Mouse (Mus musculus) midbrain, embryonic 10.5 days (tissue): ENCODE measurements around the gene Rrm2. TPM values are rescaled to one million over a fixed set of nuclear protein-coding genes. Genes with fewer than 3 reads are reported as not detected.
A peak's percentile ranks its signal among the peaks of the same experiment; 100 is the strongest.
"Not testable (repeated sequence)": the region's sequence is repeated elsewhere in the genome, so short reads cannot be mapped to it uniquely, and the experiment has no call there.

Source experiments
- DNase-seq: peaks from one replicate; pipeline ENCODE4 v3.0.0-alpha.2; 2017; ENCODE audit warnings: low spot score
- H3K27ac ChIP-seq: fragments of 300-500 bp; sonication (generic); replicated peaks from 2 replicates; pipeline ENCODE4 v1.5.1; 2016; ENCODE audit warnings: mild to moderate bottlenecking
- H3K27me3 ChIP-seq: fragments of 300-500 bp; sonication (generic); 2 replicates; pipeline ENCODE4 v1.6.1; 2016; ENCODE audit warnings: low read depth, mild to moderate bottlenecking; ENCODE audit not compliant: poor library complexity, severe bottlenecking
- H3K36me3 ChIP-seq: fragments of 300-500 bp; sonication (generic); 2 replicates; pipeline ENCODE4 v1.6.1; 2016; ENCODE audit warnings: mild to moderate bottlenecking, moderate library complexity
- H3K4me1 ChIP-seq: fragments of 300-500 bp; sonication (generic); 2 replicates; pipeline ENCODE4 v1.6.1; 2016
- H3K4me3 ChIP-seq: fragments of 300-500 bp; sonication (generic); 2 replicates; pipeline ENCODE4 v1.5.1; 2016; ENCODE audit warnings: mild to moderate bottlenecking, moderate library complexity
- H3K9me3 ChIP-seq: fragments of 300-500 bp; sonication (generic); replicated peaks from 2 replicates; pipeline ENCODE4 v1.6.1; 2016; ENCODE audit warnings: mild to moderate bottlenecking
- WGBS: fragments of 180-500 bp; shearing (Covaris S2); methylation state at CpG from one replicate; pipeline ENCODE4 v1.1.7; 2016; 5-methylcytosine and 5-hydroxymethylcytosine counted together
- polyA plus RNA-seq: library from polyadenylated mRNA; unstranded; fragments of >200 nt; fragmentation: Nextera tagmentation; extraction: Ambion mirVana; gene quantifications from 2 replicates; pipeline ENCODE4 v1.2.1, GENCODE M21; 2016

Gene Rrm2
- polyA plus RNA-seq, 1 experiment from 2014 or later, result 813 TPM

GRCm38 (mm10) chr12:24686696-24687346 is 21.2 kb upstream of the Rrm2 start:
- Histone ChIP-seq H3K9me3 (no peaks in the 10 kb centered on the region), H3K27me3 (peaks cover 42% of the 10 kb centered on the region), H3K27ac (no peak overlapping the region), H3K4me3 (no peak overlapping the region), H3K4me1 (peaks cover 10% of the 10 kb centered on the region), H3K36me3 (no peaks in the 10 kb centered on the region)
- WGBS, result 77% methylated on average over 11 of the region's 11 CpGs
- DNase-seq, result no peak

GRCm38 (mm10) chr12:24690351-24690750 is 17.7 kb upstream of the Rrm2 start:
- Histone ChIP-seq H3K4me1 (peaks cover 7% of the 10 kb centered on the region), H3K27me3 (0 out of 2 replicates have a peak, but pooled peaks cover 6% of the 10 kb centered on the region), H3K9me3 (no peaks in the 10 kb centered on the region), H3K4me3 (no peak overlapping the region), H3K36me3 (no peaks in the 10 kb centered on the region), H3K27ac (no peak overlapping the region)
- no peak for DNase-seq
- WGBS, result 88% methylated on average over 3 of the region's 3 CpGs

GRCm38 (mm10) chr12:24696500-24697483 is 11.2 kb upstream of the Rrm2 start:
- 0 out of 2 replicates have a peak, but pooled peaks cover 5% of the 10 kb centered on the region for H3K4me1 ChIP-seq
- no peak overlapping the region for H3K27ac ChIP-seq
- no peaks in the 10 kb centered on the region for H3K9me3 ChIP-seq
- no peaks in the 10 kb centered on the region for H3K36me3 ChIP-seq
- 47% methylated on average over 16 of the region's 16 CpGs for WGBS
- DNase-seq, result peak; percentile 87
- H3K27me3 ChIP-seq, result no peaks in the 10 kb centered on the region
- no peak overlapping the region for H3K4me3 ChIP-seq

- Histone ChIP-seq H3K27ac (no peak overlapping the region), H3K27me3 (no peaks in the 10 kb centered on the region), H3K4me1 (0 out of 2 replicates have a peak, but pooled peaks cover 5% of the 10 kb centered on the region), H3K9me3 (no peaks in the 10 kb centered on the region), H3K4me3 (no peak overlapping the region), H3K36me3 (no peaks in the 10 kb centered on the region)
- 61% methylated on average over 8 of the region's 8 CpGs for WGBS
- DNase-seq, result no peak
Observed at GRCm38 (mm10) chr12:24697484-24698204, 10.4 kb upstream of the Rrm2 start.

DNA sequence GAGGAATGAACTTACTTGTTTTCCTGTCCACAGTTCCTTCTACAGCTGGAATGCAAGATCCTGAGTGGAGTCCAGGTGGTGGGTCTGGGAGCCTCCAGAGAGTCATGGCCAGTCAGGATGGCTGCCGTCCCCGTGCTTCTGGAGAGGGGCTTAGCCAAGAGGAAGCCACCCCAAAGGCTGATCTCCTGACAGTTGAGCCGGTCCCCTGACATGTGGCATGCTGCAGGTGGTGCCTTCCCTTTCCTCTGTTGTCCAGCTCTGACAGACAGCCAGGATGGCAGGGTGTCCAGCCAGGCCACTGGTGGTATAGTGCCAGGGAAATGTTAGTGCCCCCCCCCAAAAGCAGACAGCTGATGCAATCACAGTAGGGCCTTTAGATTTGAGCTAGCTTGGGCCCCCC is 9.5 kb upstream of the Rrm2 start:
- Histone ChIP-seq H3K9me3 (no peaks in the 10 kb centered on the region), H3K27me3 (no peaks in the 10 kb centered on the region), H3K36me3 (no peaks in the 10 kb centered on the region), H3K4me1 (0 out of 2 replicates have a peak, but pooled peaks cover 5% of the 10 kb centered on the region), H3K27ac (no peak overlapping the region), H3K4me3 (no peak overlapping the region)
- no peak for DNase-seq
- 81% methylated on average over 3 of the region's 3 CpGs for WGBS

DNA sequence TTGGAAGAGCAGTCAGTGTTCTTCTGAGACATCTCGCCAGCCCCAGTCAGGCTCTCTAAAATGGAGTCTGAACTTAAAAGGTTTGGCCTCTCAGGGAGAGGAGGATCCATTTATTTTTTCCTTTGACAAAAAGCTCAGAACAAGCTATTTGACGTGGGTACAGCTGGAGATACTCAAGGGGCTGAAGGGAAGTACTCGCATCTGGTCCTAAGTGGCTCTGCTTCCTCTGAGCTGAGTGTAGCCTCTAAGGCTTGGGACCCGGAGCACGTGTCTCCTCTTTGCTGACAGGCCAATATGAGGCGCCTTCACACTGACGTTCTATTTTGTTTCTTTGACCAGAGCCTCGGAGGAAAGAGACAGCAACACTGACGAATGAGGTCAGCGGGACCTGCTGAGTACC is 8.5 kb upstream of the Rrm2 start:
- H3K27me3 ChIP-seq, result no peaks in the 10 kb centered on the region
- 86% methylated on average over 10 of the region's 10 CpGs for WGBS
- DNase-seq, result no peak

DNA sequence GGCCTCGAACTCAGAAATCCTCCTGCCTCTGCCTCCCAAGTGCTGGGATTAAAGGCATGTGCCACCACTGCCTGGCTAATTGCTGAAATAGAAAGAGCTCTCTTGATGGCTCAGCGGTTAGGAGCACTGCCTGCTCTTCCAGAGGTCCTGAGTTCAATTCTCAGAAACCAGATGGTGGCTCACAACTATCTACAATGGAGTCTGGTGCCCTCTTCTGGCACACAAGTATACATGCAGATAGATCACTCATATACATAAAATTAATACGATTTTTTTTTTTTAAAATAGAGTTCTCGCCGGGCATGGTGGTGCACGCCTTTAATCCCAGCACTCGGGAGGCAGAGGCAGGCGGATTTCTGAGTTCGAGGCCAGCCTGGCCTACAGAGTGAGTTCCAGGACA is 6.4 kb upstream of the Rrm2 start:
- H3K4me1 ChIP-seq, result peaks cover 12% of the 10 kb centered on the region
- not testable (repeated sequence) for H3K27me3 ChIP-seq, H3K9me3 ChIP-seq, H3K27ac ChIP-seq, H3K36me3 ChIP-seq, H3K4me3 ChIP-seq, DNase-seq
- WGBS, result 86% methylated on average over 9 of the region's 9 CpGs

More for the DNA sequence above, 8.5 kb upstream of the Rrm2 start:
- H3K27ac ChIP-seq, result no peak overlapping the region
- no peaks in the 10 kb centered on the region for H3K36me3 ChIP-seq
- no peaks in the 10 kb centered on the region for H3K9me3 ChIP-seq
- 0 out of 2 replicates have a peak, but pooled peaks cover 5% of the 10 kb centered on the region for H3K4me1 ChIP-seq
- H3K4me3 ChIP-seq, result no peak overlapping the region

DNA sequence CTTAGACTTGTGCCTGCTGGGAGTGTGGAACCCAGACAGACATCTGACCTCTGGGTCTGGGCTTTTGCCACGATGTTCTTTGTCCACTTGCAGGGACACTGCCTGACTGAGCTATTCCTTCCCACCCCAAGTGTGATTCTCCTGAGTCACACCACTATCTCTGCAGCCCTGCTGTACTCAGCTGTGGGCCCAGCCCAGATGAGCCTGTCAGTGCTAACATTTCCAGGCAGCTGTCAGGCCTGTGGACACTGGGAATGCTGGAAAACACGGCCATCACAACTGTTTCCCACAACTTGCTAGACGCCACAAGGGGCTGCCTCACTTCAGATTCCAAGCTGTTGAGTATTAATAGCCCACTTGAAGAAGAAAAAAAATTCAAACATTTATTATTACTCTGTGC is 5.0 kb upstream of the Rrm2 start:
- WGBS, result 89% methylated on average over 3 of the region's 3 CpGs
- H3K36me3 ChIP-seq, result no peaks in the 10 kb centered on the region
- no peaks in the 10 kb centered on the region for H3K9me3 ChIP-seq
- H3K27ac ChIP-seq, result no peak overlapping the region
- H3K4me1 ChIP-seq, result peaks cover 19% of the 10 kb centered on the region
- DNase-seq, result no peak
- no peaks in the 10 kb centered on the region for H3K27me3 ChIP-seq
- no peak overlapping the region for H3K4me3 ChIP-seq

DNA sequence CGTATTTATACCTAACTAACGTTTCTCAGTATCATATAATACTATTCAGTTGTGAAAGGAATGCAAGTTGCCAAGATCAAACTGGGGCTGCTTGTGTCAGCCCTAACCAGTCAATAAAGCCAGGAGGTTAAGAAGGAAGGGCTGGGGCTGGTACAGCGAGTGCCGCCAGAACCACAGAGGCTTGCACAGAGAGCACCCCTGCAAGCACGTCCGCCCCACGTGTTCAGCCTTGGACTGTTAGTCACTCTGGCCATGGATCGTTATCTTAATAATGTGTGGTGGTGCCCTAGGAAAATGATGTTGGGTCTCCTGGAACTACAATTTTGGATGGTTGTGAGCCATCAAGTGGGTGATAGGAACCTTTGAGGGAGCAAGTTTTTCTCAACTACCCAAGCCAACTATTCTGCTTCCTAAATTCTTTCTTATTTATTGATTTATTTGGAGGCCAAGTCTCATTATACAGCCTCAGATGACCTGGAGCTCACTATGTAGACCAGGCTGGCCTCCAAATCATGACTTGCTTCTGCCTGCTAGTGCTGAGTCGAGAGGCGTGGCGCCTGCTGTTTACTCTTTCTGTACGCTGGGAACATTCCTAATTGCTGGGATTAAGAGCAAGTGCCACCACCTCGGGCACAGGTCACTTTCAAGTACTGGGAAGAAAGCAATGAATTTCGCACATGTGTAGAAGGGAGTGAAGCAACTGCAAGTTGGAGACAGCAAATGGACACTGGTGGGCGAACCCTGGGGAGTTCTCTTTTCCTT is 2.4 kb upstream of the Rrm2 start:
- peaks cover 34% of the 10 kb centered on the region for H3K4me1 ChIP-seq
- no peaks in the 10 kb centered on the region for H3K9me3 ChIP-seq
- no peak for DNase-seq
- H3K36me3 ChIP-seq, result peaks cover 19% of the 10 kb centered on the region
- WGBS, result 88% methylated on average over 15 of the region's 15 CpGs
- no peak overlapping the region; the same call in 1 of the 2 replicates for H3K4me3 ChIP-seq
- no peak overlapping the region for H3K27ac ChIP-seq
- H3K27me3 ChIP-seq, result no peaks in the 10 kb centered on the region

GRCm38 (mm10) chr12:24706764-24707479 is 1.1 kb upstream of the Rrm2 start:
- no peaks in the 10 kb centered on the region for H3K9me3 ChIP-seq
- H3K4me1 ChIP-seq, result peaks cover 46% of the 10 kb centered on the region
- H3K36me3 ChIP-seq, result peaks cover 31% of the 10 kb centered on the region
- H3K4me3 ChIP-seq, result peak overlapping the region; percentile 98
- WGBS, result under 1% methylated on average over 27 of the region's 27 CpGs
- peak overlapping the region; percentile 99 for H3K27ac ChIP-seq
- no peaks in the 10 kb centered on the region for H3K27me3 ChIP-seq
- peak; percentile 80 for DNase-seq

DNA sequence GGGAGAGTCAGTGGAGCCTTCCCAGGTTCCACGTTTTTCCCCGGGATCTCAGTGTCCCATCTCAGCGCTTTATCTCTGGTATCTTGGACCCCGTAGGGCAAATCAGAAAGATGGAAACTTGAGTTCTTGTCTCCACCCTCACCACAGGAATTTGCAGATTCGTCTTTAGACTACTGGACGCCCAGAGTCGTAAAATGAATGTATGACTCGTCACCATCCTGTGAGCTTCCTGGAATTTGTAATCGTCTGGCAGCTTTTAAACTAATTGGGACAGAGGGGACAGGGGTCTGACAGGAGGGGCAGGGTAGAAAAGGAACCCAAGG is 600 bp upstream of the Rrm2 start:
- DNase-seq, result peak; percentile 40
- 0% methylated on average over 9 of the region's 9 CpGs for WGBS
- H3K27ac ChIP-seq, result peak overlapping the region; percentile 99
- no peaks in the 10 kb centered on the region for H3K9me3 ChIP-seq
- peaks cover 36% of the 10 kb centered on the region for H3K36me3 ChIP-seq
- peaks cover 51% of the 10 kb centered on the region for H3K4me1 ChIP-seq
- peak overlapping the region; percentile 98 for H3K4me3 ChIP-seq
- H3K27me3 ChIP-seq, result no peaks in the 10 kb centered on the region
